Mouse (Mus musculus) kidney, postnatal 36 days (tissue): ENCODE results near the gene Dagla.

Experiments
- DNase-seq, 2 experiments: peaks; one replicate each; pipeline ENCODE4 v3.0.0; 2021 to 2022; ENCODE audit warnings: mixed read lengths in 2 of 2

Gene Dagla

GRCm38 (mm10) chr19:10232327-10233017, 72.2 kb downstream of the Dagla start:
- DNase-seq: no peak

- DNase-seq: no peak
These were observed 72.8 kb downstream of the Dagla start for GRCm38 (mm10) chr19:10231871-10232270.

GRCm38 (mm10) chr19:10231016-10231415, 73.7 kb downstream of the Dagla start:
- DNase-seq: peak; percentile 59 to 64

GRCm38 (mm10) chr19:10225767-10226166, 78.9 kb downstream of the Dagla start:
- DNase-seq: peak; percentile 65 to 73

- DNase-seq: no peak
These were observed 79.8 kb downstream of the Dagla start for GRCm38 (mm10) chr19:10224637-10225453.

- DNase-seq: no peak
These were observed 81.1 kb downstream of the Dagla start for GRCm38 (mm10) chr19:10223561-10223960.

- DNase-seq: no peak
These were observed 82.0 kb downstream of the Dagla start for GRCm38 (mm10) chr19:10222656-10223055.

- no peak for DNase-seq
These were observed 83.1 kb downstream of the Dagla start for GRCm38 (mm10) chr19:10221585-10221984.

GRCm38 (mm10) chr19:10219593-10219992, 85.1 kb downstream of the Dagla start:
- DNase-seq: no peak

- peak; percentile 52 to 75 for DNase-seq
These were observed 85.6 kb downstream of the Dagla start for GRCm38 (mm10) chr19:10219108-10219507.

- DNase-seq: no peak
These were observed 88.6 kb downstream of the Dagla start for GRCm38 (mm10) chr19:10216101-10216500.

GRCm38 (mm10) chr19:10213796-10214471, 90.7 kb downstream of the Dagla start:
- no peak for DNase-seq

GRCm38 (mm10) chr19:10210885-10211284, 93.8 kb downstream of the Dagla start:
- DNase-seq: no peak

- DNase-seq: no peak
These were observed 95.8 kb downstream of the Dagla start for GRCm38 (mm10) chr19:10208851-10209250.

GRCm38 (mm10) chr19:10205051-10205450, 99.6 kb downstream of the Dagla start:
- no peak for DNase-seq

GRCm38 (mm10) chr19:10204616-10205001, 100.1 kb downstream of the Dagla start:
- peak; percentile 52 to 56 for DNase-seq

GRCm38 (mm10) chr19:10203848-10204615, 100.6 kb downstream of the Dagla start, which contains the start of the genes Tmem258 and Fen1:
TSS of gene Tmem258 (plus strand) at chr19:10204014.
TSS of gene Fen1 (minus strand) at chr19:10204169.
- peak; percentile 92 to 94 for DNase-seq

GRCm38 (mm10) chr19:10203146-10203847, 101.4 kb downstream of the Dagla start:
- DNase-seq: no peak

- DNase-seq: peak; percentile 83 to 94
These were observed 106.0 kb downstream of the Dagla start for GRCm38 (mm10) chr19:10198723-10199122.

GRCm38 (mm10) chr19:10198286-10198685, 106.4 kb downstream of the Dagla start:
- DNase-seq: no peak

- no peak for DNase-seq
These were observed 107.5 kb downstream of the Dagla start for GRCm38 (mm10) chr19:10197130-10197529.
